Mouse (Mus musculus) olfactory bulb, adult 2 months (tissue): ENCODE data around the gene Ppp1r26.

ENCODE experiments used
- CTCF ChIP-seq: fragments of 200-500 bp; IDR thresholded peaks from 2 replicates; pipeline ENCODE4 v1.5.1; 2012; ENCODE audit warnings: low read depth, mild to moderate bottlenecking, low read length, moderate library complexity; ENCODE audit not compliant: insufficient read depth
- POLR2A ChIP-seq: fragments of 200-500 bp; IDR thresholded peaks from 2 replicates; pipeline ENCODE4 v1.6.1; 2012; ENCODE audit warnings: mild to moderate bottlenecking, low read depth, low read length, moderate library complexity; ENCODE audit not compliant: insufficient read depth

GRCm38 (mm10) chr2:28430846-28431245 lies 15.8 kb upstream of the Ppp1r26 start:
- no peak for TF ChIP-seq CTCF
- TF ChIP-seq POLR2A: no peak
